20 mouse cellular contexts compared by ENCODE assay signal in the genomic region with DNA sequence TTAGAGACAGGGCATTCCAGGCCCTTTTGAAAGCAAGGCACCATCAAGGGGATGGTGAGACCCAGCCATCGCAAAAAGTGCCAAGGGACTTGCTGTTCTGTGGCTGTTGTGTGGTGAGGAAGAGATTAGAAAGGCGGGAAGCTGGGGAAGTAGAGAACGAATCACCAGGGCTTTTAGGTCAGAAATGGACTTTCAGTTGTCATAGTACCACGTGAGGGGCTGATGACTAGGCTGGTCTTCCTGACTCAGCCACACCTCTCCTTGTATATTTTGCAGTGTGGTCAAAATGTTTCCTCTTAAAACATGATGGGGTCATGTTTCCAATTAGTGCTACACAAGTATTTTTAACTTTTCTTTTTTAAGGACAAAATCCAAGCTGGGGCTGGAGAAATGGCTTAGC. TPM values are rescaled to one million over a fixed set of nuclear protein-coding genes. Genes with fewer than 3 reads are reported as not detected.
"Had no signal": no experiment of that assay in that cellular context is flagged by ENCODE, and none has a peak within 500 bp of the region (broad histone marks: within the 10 kb centered on the region; RNA-seq: fewer than 3 reads in every experiment).

No protein-coding gene starts in this region.

- H3K27me3 ChIP-seq: intestine, embryonic 15.5 days; limb, embryonic 13.5 days; neural tube, embryonic 12.5 days; stomach, embryonic 15.5 days had no signal

- DNase-seq: kidney, adult 18-20 months; kidney, postnatal 10 days; kidney, postnatal 4 days; lung, adult 2 months; midbrain, embryonic 14.5 days; right cerebral cortex, postnatal 14 days; thymus, adult 2 months; thymus, postnatal 25 days had no signal

- ATAC-seq: intestine, embryonic 15.5 days had no signal

- H3K9me3 ChIP-seq: intestine, embryonic 15.5 days; limb, embryonic 13.5 days; neural tube, embryonic 12.5 days; stomach, embryonic 15.5 days had no signal

- H3K4me1 ChIP-seq: stomach, embryonic 15.5 days had no signal

- H3K4me3 ChIP-seq: intestine, embryonic 15.5 days; left cerebral cortex, adult 2 months; limb, embryonic 13.5 days; neural tube, embryonic 12.5 days; stomach, embryonic 15.5 days had no signal

- H3K36me3 ChIP-seq: intestine, embryonic 15.5 days; limb, embryonic 13.5 days; neural tube, embryonic 12.5 days; stomach, embryonic 15.5 days had no signal

- H3K27ac ChIP-seq: intestine, embryonic 15.5 days; left cerebral cortex, adult 2 months; limb, embryonic 13.5 days; liver, embryonic 14.5 days; neural tube, embryonic 12.5 days; stomach, embryonic 15.5 days had no signal

RNA-seq across cellular contexts. Expression of a gene that starts 17.7 kb away (rescaled TPM):
- total RNA-seq: layer of hippocampus, postnatal 25 days; left cerebral cortex, postnatal 14 days; liver, adult 2 months; monocyte, adult 5-6 weeks; neutrophil, adult 5-6 weeks had no signal
- polyA plus RNA-seq: intestine, embryonic 15.5 days; kidney, embryonic 14.5 days; limb, embryonic 13.5 days; midbrain, embryonic 14.5 days; neural tube, embryonic 12.5 days; stomach, embryonic 15.5 days had no signal
